Mouse (Mus musculus): ENCODE measurements around the gene Ampd2. TPM values are rescaled to one million over a fixed set of nuclear protein-coding genes. Genes with fewer than 3 reads are reported as not detected.

Ampd2 gene
- total RNA-seq (2012; rRNA removed) (55.8 and 60.5 TPM in 2 replicates), total RNA-seq (2014; rRNA removed) (28.3 and 28.6 TPM in 2 replicates), polyA plus RNA-seq (2012; ENCODE audit: insufficient read length, low read depth) (82.5 and 85.9 TPM in 2 replicates)

GRCm38 (mm10) chr3:108086470-108086979 lies at the start of gene Ampd2:
Ampd2 (minus strand) TSS chr3:108086651.
- no peaks in the 10 kb centered on the region for H3K9me3 ChIP-seq (replicated peaks; ENCODE audit: low read length)
- dilution Hi-C loops (cut with MboI; ENCODE audit: extremely low pct_ligation_motif_present, extremely low pct_unique_long_range_greater_than_20kb, low sequenced_read_pairs), result no loop called here
- peak within 1 kb of the TSS; percentile 55 for H3K9ac ChIP-seq (ENCODE audit: insufficient read depth, low read depth)
- H3K27ac ChIP-seq (ENCODE audit: insufficient read depth, low read depth), result no peak within 1 kb of the TSS; the same call in 1 of the 2 replicates
- in situ Hi-C loops (cut with MboI; ENCODE audit: low pct_ligation_motif_present, low pct_unique_long_range_greater_than_20kb, low sequenced_read_pairs), result no loop called here
- H3K4me2 ChIP-seq (ENCODE audit: insufficient read depth, low read depth, poor library complexity, severe bottlenecking), result peak within 1 kb of the TSS; percentile 79
- H3K4me1 ChIP-seq (ENCODE audit: control insufficient read depth in 1 of 2, insufficient read depth in 2 of 2), result peaks cover 27 to 66% of the 10 kb centered on the region in 2 experiments
- peak within 1 kb of the TSS; percentile 73 to 92 (median 91) for H3K4me3 ChIP-seq (replicated peaks in 1 of 3; ENCODE audit: low read depth in 2 of 3, low read length in 2 of 3, poor library complexity in 1 of 3)
- no peaks in the 10 kb centered on the region for H3K27me3 ChIP-seq (replicated peaks)
- peaks cover 0 to 34% of the 10 kb centered on the region in 2 experiments for H3K36me3 ChIP-seq (replicated peaks in 1 of 2; ENCODE audit: control insufficient read depth in 1 of 2, insufficient read depth in 1 of 2, low read length in 1 of 2)
- peaks cover 48% of the 10 kb centered on the region for H3K79me2 ChIP-seq (replicated peaks; ENCODE audit: control insufficient read depth, extremely low read depth, insufficient read depth, poor library complexity, severe bottlenecking)
- peak; percentile 28; the same call in 1 of the 2 replicates for TF ChIP-seq MEF2A (IDR thresholded peaks at IDR 0.05; ENCODE audit: borderline replicate concordance, low read depth, low read length)
- no peak for TF ChIP-seq CHD1 (IDR thresholded peaks at IDR 0.05; ENCODE audit: low read depth, low read length)
- TF ChIP-seq EP300 (IDR thresholded peaks at IDR 0.05; ENCODE audit: low read length), result no peak
- no peak for TF ChIP-seq PAX5 (IDR thresholded peaks at IDR 0.05; ENCODE audit: low read length)
- TF ChIP-seq ZMIZ1 (IDR thresholded peaks at IDR 0.05; ENCODE audit: low read depth, low read length), result no peak
- TF ChIP-seq GABPA (IDR thresholded peaks at IDR 0.05; ENCODE audit: insufficient replicate concordance, low read depth, low read length), result no peak
- TF ChIP-seq POLR2A (IDR thresholded peaks at IDR 0.05; ENCODE audit: low read depth, low read length), result peak; percentile 95
- no peak for TF ChIP-seq ZNF384 (IDR thresholded peaks at IDR 0.05; ENCODE audit: low read depth, low read length)
- peak; percentile 60; the same call in 1 of the 2 replicates for TF ChIP-seq POLR2AphosphoS2 (IDR thresholded peaks at IDR 0.05; ENCODE audit: low read depth, low read length)
- peak; percentile 63; the same call in 1 of the 2 replicates for TF ChIP-seq TBP (conservative IDR thresholded peaks at IDR 0.05; ENCODE audit: low read depth, low read length)
- TF ChIP-seq TCF12 (IDR thresholded peaks at IDR 0.05; ENCODE audit: low read depth, low read length), result peak; percentile 75
- no peak for TF ChIP-seq JUN (IDR thresholded peaks at IDR 0.05; ENCODE audit: insufficient read depth, low read depth, low read length)
- no peak for TF ChIP-seq RAD21 (IDR thresholded peaks at IDR 0.05; ENCODE audit: low read depth, low read length)
- no peak for TF ChIP-seq CTCF (conservative IDR thresholded peaks at IDR 0.05 in 1 of 2, IDR thresholded peaks at IDR 0.05 in 1 of 2; ENCODE audit: low read depth in 2 of 2, low read length in 2 of 2)
- TF ChIP-seq BHLHE40 (IDR thresholded peaks at IDR 0.05; ENCODE audit: low read depth, low read length), result no peak
- peak; percentile 76 for TF ChIP-seq SIN3A (IDR thresholded peaks at IDR 0.05; ENCODE audit: low read length)
- no peak for TF ChIP-seq SMC3 (IDR thresholded peaks at IDR 0.05; ENCODE audit: low read depth, low read length)
- TF ChIP-seq USF2 (conservative IDR thresholded peaks at IDR 0.05; ENCODE audit: low read depth, low read length), result peak; percentile 55
- 0 out of 2 replicates have a peak, but pooled peaks have one; percentile 23 for TF ChIP-seq NRF1 (IDR thresholded peaks at IDR 0.05; ENCODE audit: low read depth, low read length)
- peak; percentile 86 for TF ChIP-seq IRF4 (IDR thresholded peaks at IDR 0.05; ENCODE audit: low read depth, low read length)
- peak; percentile 54 for TF ChIP-seq USF1 (IDR thresholded peaks at IDR 0.05; ENCODE audit: low read depth, low read length)
- peak; percentile 51 for TF ChIP-seq ELF1 (IDR thresholded peaks at IDR 0.05; ENCODE audit: low read depth, low read length)
- no peak for TF ChIP-seq RCOR1 (conservative IDR thresholded peaks at IDR 0.05; ENCODE audit: low read depth, low read length)
- TF ChIP-seq JUND (conservative IDR thresholded peaks at IDR 0.05; ENCODE audit: low read depth, low read length), result no peak
- 0 out of 2 replicates have a peak, but pooled peaks have one; percentile 53 for TF ChIP-seq E2F4 (IDR thresholded peaks at IDR 0.05; ENCODE audit: insufficient replicate concordance, low read depth, low read length)
- peak; percentile 97 for TF ChIP-seq MAX (IDR thresholded peaks at IDR 0.05; ENCODE audit: low read length)
- TF ChIP-seq MAZ (IDR thresholded peaks at IDR 0.05; ENCODE audit: low read depth, low read length), result no peak
- TF ChIP-seq KAT2A (IDR thresholded peaks at IDR 0.05; ENCODE audit: insufficient replicate concordance, low read length), result no peak
- TF ChIP-seq CHD2 (IDR thresholded peaks at IDR 0.05; ENCODE audit: low read length), result no peak
- TF ChIP-seq MAFK (IDR thresholded peaks at IDR 0.05; ENCODE audit: insufficient replicate concordance, low read length), result no peak
- TF ChIP-seq MXI1 (IDR thresholded peaks at IDR 0.05; ENCODE audit: low read depth, low read length), result peak; percentile 99
- 0 out of 2 replicates have a peak, but pooled peaks have one; percentile 11 for TF ChIP-seq ETS1 (conservative IDR thresholded peaks at IDR 0.05; ENCODE audit: low read depth, low read length)
- TF ChIP-seq UBTF (IDR thresholded peaks at IDR 0.05; ENCODE audit: low read depth, low read length), result no peak
- peak; percentile 99 for TF ChIP-seq MYC (IDR thresholded peaks at IDR 0.05; ENCODE audit: low read depth, low read length)
- no peak for TF ChIP-seq ZKSCAN1 (IDR thresholded peaks at IDR 0.05; ENCODE audit: borderline replicate concordance, low read depth, low read length)
- peak; percentile 40; the same call in 1 of the 2 replicates for TF ChIP-seq HCFC1 (IDR thresholded peaks at IDR 0.05; ENCODE audit: low read depth, low read length)
- TF ChIP-seq NELFE (IDR thresholded peaks at IDR 0.05; ENCODE audit: low read depth, low read length), result peak; percentile 76
- no peak for TF ChIP-seq ZC3H11A (IDR thresholded peaks at IDR 0.05; ENCODE audit: low read depth, low read length)
- DNase-seq (ENCODE audit: extremely low read depth), result peak; percentile 82

Data from CH12.LX (cell line).